Mouse (Mus musculus) CH12.LX (cell line): ENCODE data around the gene Rtl6. TPM values are rescaled to one million over a fixed set of nuclear protein-coding genes. Genes with fewer than 3 reads are reported as not detected.

ENCODE experiments used
- DNase-seq: peaks from one replicate; pipeline ENCODE4 v3.0.0-alpha.2; 2013; ENCODE audit errors: extremely low read depth
- H3K27ac ChIP-seq: 2 replicates; pipeline ENCODE4 v1.5.1; 2012; ENCODE audit warnings: low read depth, mild to moderate bottlenecking, control low read depth, moderate library complexity; ENCODE audit not compliant: insufficient read depth
- H3K27me3 ChIP-seq: replicated peaks from 2 replicates; pipeline ENCODE3; 2012; ENCODE audit warnings: inconsistent platforms
- H3K36me3 ChIP-seq, 2 experiments: replicated peaks in 1 of 2; 2 replicates each; pipeline versions ENCODE3 to v1.6.1; 2012; ENCODE audit warnings: inconsistent platforms in 1 of 2, low read length in 1 of 2, mild to moderate bottlenecking in 1 of 2, mixed read lengths in 1 of 2, moderate library complexity in 1 of 2; ENCODE audit not compliant: control insufficient read depth in 1 of 2, insufficient read depth in 1 of 2
- H3K4me1 ChIP-seq, 2 experiments: 2 replicates each; pipeline ENCODE4 v1.6.1; 2012; ENCODE audit warnings: inconsistent platforms in 1 of 2, moderate library complexity in 1 of 2; ENCODE audit not compliant: insufficient read depth in 2 of 2, control insufficient read depth in 1 of 2
- H3K4me2 ChIP-seq: 2 replicates; pipeline ENCODE4 v1.6.1; 2012; ENCODE audit warnings: low read depth, mild to moderate bottlenecking, control low read depth; ENCODE audit not compliant: poor library complexity, insufficient read depth, severe bottlenecking
- H3K4me3 ChIP-seq, 3 experiments: fragments of 150-350 bp in 1 of 3; sonication (generic) in 1 of 3; replicated peaks in 1 of 3; 2 replicates each; pipeline versions ENCODE3 to v1.5.1; 2011 to 2012; ENCODE audit warnings: low read depth in 2 of 3, low read length in 2 of 3, mild to moderate bottlenecking in 2 of 3, moderate library complexity in 2 of 3, control low read depth in 1 of 3, improper control_type of control experiment in 1 of 3, inconsistent platforms in 1 of 3, mixed read lengths in 1 of 3; ENCODE audit not compliant: poor library complexity in 1 of 3
- H3K79me2 ChIP-seq: replicated peaks from 2 replicates; pipeline ENCODE4 v1.6.1; 2012; ENCODE audit warnings: mild to moderate bottlenecking, moderate library complexity; ENCODE audit not compliant: control insufficient read depth, poor library complexity, insufficient read depth, severe bottlenecking; ENCODE audit errors: extremely low read depth
- H3K9ac ChIP-seq: 2 replicates; pipeline ENCODE4 v1.6.1; 2012; ENCODE audit warnings: low read depth, mild to moderate bottlenecking, control low read depth, moderate library complexity; ENCODE audit not compliant: insufficient read depth
- H3K9me3 ChIP-seq: replicated peaks from 2 replicates; pipeline ENCODE3; 2012; ENCODE audit warnings: low read length, inconsistent platforms, mixed read lengths
- BHLHE40 ChIP-seq: IDR thresholded peaks from 2 replicates; pipeline ENCODE4 v1.6.1; 2011; ENCODE audit warnings: mild to moderate bottlenecking, low read depth, low read length, improper control_type of control experiment
- CHD1 ChIP-seq: IDR thresholded peaks from 2 replicates; pipeline ENCODE4 v1.6.1; 2012; ENCODE audit warnings: low read depth, low read length, improper control_type of control experiment, inconsistent platforms
- CHD2 ChIP-seq: IDR thresholded peaks from 2 replicates; pipeline ENCODE4 v1.6.1; 2011; ENCODE audit warnings: low read length, improper control_type of control experiment
- CTCF ChIP-seq, 2 experiments: IDR thresholded peaks in 1 of 2; conservative IDR thresholded peaks in 1 of 2; 2 replicates each; pipeline ENCODE4 v1.5.1; 2011 to 2012; ENCODE audit warnings: low read depth in 2 of 2, low read length in 2 of 2, improper control_type of control experiment in 1 of 2, inconsistent platforms in 1 of 2, mild to moderate bottlenecking in 1 of 2, moderate library complexity in 1 of 2
- E2F4 ChIP-seq: IDR thresholded peaks from 2 replicates; pipeline ENCODE4 v1.6.1; 2011; ENCODE audit warnings: low read depth, low read length, improper control_type of control experiment; ENCODE audit not compliant: insufficient replicate concordance
- EP300 ChIP-seq: IDR thresholded peaks from 2 replicates; pipeline ENCODE4 v1.6.1; 2011; ENCODE audit warnings: low read length, improper control_type of control experiment
- ETS1 ChIP-seq: conservative IDR thresholded peaks from 2 replicates; pipeline ENCODE4 v1.6.1; 2012; ENCODE audit warnings: low read depth, mild to moderate bottlenecking, inconsistent platforms, low read length, improper control_type of control experiment, moderate library complexity
- HCFC1 ChIP-seq: IDR thresholded peaks from 2 replicates; pipeline ENCODE4 v1.6.1; 2012; ENCODE audit warnings: low read depth, mild to moderate bottlenecking, inconsistent platforms, low read length, improper control_type of control experiment
- IRF4 ChIP-seq: IDR thresholded peaks from 2 replicates; pipeline ENCODE4 v1.6.1; 2014; ENCODE audit warnings: low read depth, mild to moderate bottlenecking, inconsistent platforms, low read length, improper control_type of control experiment
- MAFK ChIP-seq: IDR thresholded peaks from 2 replicates; pipeline ENCODE4 v1.6.1; 2011; ENCODE audit warnings: low read length, improper control_type of control experiment; ENCODE audit not compliant: insufficient replicate concordance
- MEF2A ChIP-seq: IDR thresholded peaks from 2 replicates; pipeline ENCODE4 v1.6.1; 2014; ENCODE audit warnings: low read depth, mild to moderate bottlenecking, inconsistent platforms, low read length, improper control_type of control experiment, borderline replicate concordance
- MXI1 ChIP-seq: IDR thresholded peaks from 2 replicates; pipeline ENCODE4 v1.6.1; 2011; ENCODE audit warnings: mild to moderate bottlenecking, low read depth, low read length, improper control_type of control experiment
- NELFE ChIP-seq: IDR thresholded peaks from 2 replicates; pipeline ENCODE4 v1.6.1; 2011; ENCODE audit warnings: low read depth, low read length, improper control_type of control experiment
- NRF1 ChIP-seq: IDR thresholded peaks from 2 replicates; pipeline ENCODE4 v1.6.1; 2014; ENCODE audit warnings: low read depth, mild to moderate bottlenecking, inconsistent platforms, low read length, improper control_type of control experiment, moderate library complexity
- PAX5 ChIP-seq: IDR thresholded peaks from 2 replicates; pipeline ENCODE4 v1.6.1; 2012; ENCODE audit warnings: low read length, inconsistent platforms, mixed read lengths
- POLR2A ChIP-seq: IDR thresholded peaks from 2 replicates; pipeline ENCODE4 v1.6.1; 2011; ENCODE audit warnings: low read depth, mild to moderate bottlenecking, improper control_type of control experiment, low read length
- POLR2AphosphoS2 ChIP-seq: IDR thresholded peaks from 2 replicates; pipeline ENCODE4 v1.6.1; 2011; ENCODE audit warnings: low read depth, low read length, improper control_type of control experiment
- RAD21 ChIP-seq: IDR thresholded peaks from 2 replicates; pipeline ENCODE4 v1.6.1; 2011; ENCODE audit warnings: low read depth, mild to moderate bottlenecking, low read length, improper control_type of control experiment, moderate library complexity
- RCOR1 ChIP-seq: conservative IDR thresholded peaks from 2 replicates; pipeline ENCODE4 v1.6.1; 2012; ENCODE audit warnings: low read depth, mild to moderate bottlenecking, inconsistent platforms, low read length, improper control_type of control experiment
- TBP ChIP-seq: conservative IDR thresholded peaks from 2 replicates; pipeline ENCODE4 v1.6.1; 2011; ENCODE audit warnings: low read depth, low read length, improper control_type of control experiment
- TCF12 ChIP-seq: IDR thresholded peaks from 2 replicates; pipeline ENCODE4 v1.6.1; 2014; ENCODE audit warnings: low read depth, mild to moderate bottlenecking, inconsistent platforms, low read length, improper control_type of control experiment
- UBTF ChIP-seq: IDR thresholded peaks from 2 replicates; pipeline ENCODE4 v1.6.1; 2012; ENCODE audit warnings: low read depth, mild to moderate bottlenecking, inconsistent platforms, low read length, improper control_type of control experiment, moderate library complexity
- ZKSCAN1 ChIP-seq: IDR thresholded peaks from 2 replicates; pipeline ENCODE4 v1.6.1; 2012; ENCODE audit warnings: low read depth, inconsistent platforms, low read length, improper control_type of control experiment, borderline replicate concordance
- ZNF384 ChIP-seq: IDR thresholded peaks from 2 replicates; pipeline ENCODE4 v1.6.1; 2012; ENCODE audit warnings: low read depth, low read length, improper control_type of control experiment, inconsistent platforms
- dilution Hi-C: fragments of 300-500 bp; cut with MboI; formaldehyde crosslinking; loops from 2 replicates; pipeline ENCODE4 v1.14.3; 2020; ENCODE audit warnings: low sequenced_read_pairs; ENCODE audit not compliant: extremely low pct_unique_long_range_greater_than_20kb, extremely low pct_ligation_motif_present
- in situ Hi-C: fragments of 300-500 bp; cut with MboI; formaldehyde crosslinking; loops from 3 replicates; pipeline ENCODE4 v1.14.3; 2019; ENCODE audit warnings: low sequenced_read_pairs, low pct_ligation_motif_present, low pct_unique_long_range_greater_than_20kb, mixed read lengths
- polyA plus RNA-seq: library from polyadenylated mRNA; unstranded; fragments of >175 nt; gene quantifications from 2 replicates; pipeline ENCODE4 v1.2.1, GENCODE M21; 2012; ENCODE audit warnings: low read depth; ENCODE audit not compliant: insufficient read length
- total RNA-seq, 2 experiments: library from RNA; depleted of rRNA; stranded (reverse); fragments of 300-350 nt in 1 of 2; fragments of >200 nt in 1 of 2; gene quantifications; 2 replicates each; pipeline ENCODE4 v1.2.3; 2012 to 2014

The Rtl6 gene
- total and polyA plus RNA-seq, 3 experiments = 0.04 TPM; not detected in 2

DNA sequence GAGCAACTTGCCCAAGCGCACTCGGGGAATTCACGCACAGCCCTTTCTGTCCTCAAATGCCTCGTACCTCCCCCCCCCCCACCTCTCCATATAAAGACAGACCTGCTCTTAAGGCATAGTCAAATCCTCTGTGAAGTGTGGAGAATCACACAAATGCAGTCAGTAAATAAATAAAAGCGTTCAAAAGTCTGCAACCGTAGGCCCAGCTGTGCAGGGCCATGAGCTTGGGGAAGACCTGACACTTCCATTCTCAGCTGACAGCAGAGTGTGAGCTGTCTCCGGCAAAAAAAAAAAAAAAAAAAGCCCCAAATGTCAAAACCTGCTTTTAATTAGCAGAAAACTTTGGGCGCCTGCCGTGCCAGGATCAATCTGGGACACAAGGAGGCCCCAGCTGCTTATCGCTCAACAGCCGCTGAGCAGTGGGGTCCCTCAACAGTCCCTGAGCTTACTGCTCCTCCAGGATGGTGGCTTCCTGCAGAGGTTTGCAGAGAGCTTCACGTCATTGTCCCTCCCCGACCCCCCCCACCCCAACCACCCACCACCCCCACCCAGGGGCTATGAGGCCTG, 34.0 kb upstream of the Rtl6 start:
- H3K27me3 ChIP-seq = peaks cover 71% of the 10 kb centered on the region
- in situ Hi-C loops = no loop called here
- TF ChIP-seq IRF4 = no peak
- no peak for TF ChIP-seq RAD21
- no peak for TF ChIP-seq CHD2
- TF ChIP-seq RCOR1 = no peak
- TF ChIP-seq CHD1 = no peak
- no peak for TF ChIP-seq POLR2AphosphoS2
- TF ChIP-seq TCF12 = no peak
- TF ChIP-seq TBP = no peak
- TF ChIP-seq BHLHE40 = no peak
- TF ChIP-seq CTCF (conservative IDR thresholded peaks at IDR 0.05 in 1 of 2, IDR thresholded peaks at IDR 0.05 in 1 of 2; ENCODE audit: low read depth in 2 of 2, low read length in 2 of 2) = no peak
- no peak for TF ChIP-seq NELFE
- TF ChIP-seq MXI1 = no peak
- no peak for TF ChIP-seq POLR2A
- no peak overlapping the region for H3K9ac ChIP-seq
- no peaks in the 10 kb centered on the region for H3K4me1 ChIP-seq
- H3K4me3 ChIP-seq = no peak overlapping the region
- no peak overlapping the region for H3K27ac ChIP-seq
- H3K9me3 ChIP-seq = peaks cover 3% of the 10 kb centered on the region
- no peak for DNase-seq
- dilution Hi-C loops = no loop called here
- H3K36me3 ChIP-seq = no peaks in the 10 kb centered on the region
- no peak overlapping the region for H3K4me2 ChIP-seq
- H3K79me2 ChIP-seq = no peaks in the 10 kb centered on the region

DNA sequence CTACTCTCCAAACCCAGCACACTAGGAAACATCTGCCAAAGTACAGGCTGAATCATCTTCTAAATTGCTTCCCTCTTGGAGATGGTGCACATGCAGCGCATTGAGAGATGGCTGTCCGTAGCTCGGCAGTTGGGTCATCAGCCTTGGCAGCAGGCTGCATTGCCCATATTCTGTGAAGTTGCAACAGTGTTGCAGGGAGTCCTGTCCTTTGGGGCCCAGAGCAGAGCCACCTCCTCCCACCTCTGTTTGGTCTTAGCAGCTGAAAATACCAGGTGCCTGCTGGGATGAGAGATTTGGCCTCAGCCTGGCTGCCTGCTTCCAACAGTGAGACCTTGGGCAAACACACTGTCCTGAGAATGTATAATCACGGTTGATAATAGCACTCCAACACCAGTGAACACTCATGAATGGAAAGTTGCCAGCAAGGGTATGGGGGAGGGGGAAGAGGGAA, 30.8 kb upstream of the Rtl6 start:
- no peaks in the 10 kb centered on the region for H3K36me3 ChIP-seq
- in situ Hi-C loops (no loop called here), dilution Hi-C loops (no loop called here)
- H3K4me3 ChIP-seq = no peak overlapping the region
- DNase-seq = no peak
- no peak overlapping the region for H3K27ac ChIP-seq
- no peaks in the 10 kb centered on the region for H3K79me2 ChIP-seq
- H3K4me1 ChIP-seq = no peaks in the 10 kb centered on the region
- TF ChIP-seq PAX5 (no peak), ZNF384 (no peak), NRF1 (no peak), POLR2A (no peak), EP300 (no peak), UBTF (no peak), MEF2A (no peak), POLR2AphosphoS2 (no peak), MXI1 (no peak), MAFK (no peak), ETS1 (no peak), HCFC1 (no peak), E2F4 (no peak), ZKSCAN1 (no peak)
- no peak overlapping the region for H3K4me2 ChIP-seq
- no peak overlapping the region for H3K9ac ChIP-seq
- H3K9me3 ChIP-seq = peaks cover 10% of the 10 kb centered on the region
- H3K27me3 ChIP-seq = peaks cover 54% of the 10 kb centered on the region
